Mouse (Mus musculus) G1E (cell line): ENCODE data around the gene Sh2d5. TPM values are rescaled to one million over a fixed set of nuclear protein-coding genes. Genes with fewer than 3 reads are reported as not detected.

Source experiments
- ATAC-seq: 2 replicates; pipeline ENCODE4 v1.8.0; 2016; ENCODE audit warnings: mild to moderate bottlenecking; ENCODE audit not compliant: insufficient number of reproducible peaks, poor library complexity, low FRiP score, severe bottlenecking; ENCODE audit errors: extremely low read depth
- DNase-seq: peaks from one replicate; pipeline ENCODE4 v3.0.0; 2012; ENCODE audit warnings: low spot score
- H3K27me3 ChIP-seq: 2 replicates; pipeline ENCODE4 v1.6.1; 2012; ENCODE audit warnings: mild to moderate bottlenecking, low read length, inconsistent platforms; ENCODE audit not compliant: insufficient read depth
- H3K36me3 ChIP-seq: replicated peaks from 2 replicates; pipeline ENCODE3; 2012; ENCODE audit warnings: mild to moderate bottlenecking, inconsistent platforms
- H3K4me1 ChIP-seq: 2 replicates; pipeline ENCODE4 v1.6.1; 2012; ENCODE audit warnings: low read depth, low read length, inconsistent platforms, mixed read lengths; ENCODE audit not compliant: insufficient read depth
- H3K4me3 ChIP-seq: 2 replicates; pipeline ENCODE4 v1.5.1; 2012; ENCODE audit warnings: low read depth, mild to moderate bottlenecking, inconsistent platforms, low read length, moderate library complexity, mixed read lengths
- H3K9me3 ChIP-seq: replicated peaks from 2 replicates; pipeline ENCODE4 v1.6.1; 2012; ENCODE audit warnings: inconsistent platforms
- CTCF ChIP-seq: IDR thresholded peaks from 2 replicates; pipeline ENCODE4 v1.5.1; 2012; ENCODE audit warnings: low read depth, low read length, inconsistent platforms, mixed read lengths
- GATA1 ChIP-seq: IDR thresholded peaks from 2 replicates; pipeline ENCODE4 v1.6.1; 2012; ENCODE audit warnings: borderline replicate concordance, low read length, inconsistent platforms, mixed read lengths
- GATA2 ChIP-seq: IDR thresholded peaks from 2 replicates; pipeline ENCODE4 v1.6.1; 2012; ENCODE audit warnings: low read depth, low read length, inconsistent platforms, borderline replicate concordance
- POLR2AphosphoS5 ChIP-seq: IDR thresholded peaks from 2 replicates; pipeline ENCODE4 v1.6.1; 2012; ENCODE audit warnings: low read depth, low read length, inconsistent platforms; ENCODE audit not compliant: insufficient replicate concordance
- TAL1 ChIP-seq: conservative IDR thresholded peaks from 2 replicates; pipeline ENCODE4 v1.6.1; 2012; ENCODE audit warnings: low read depth, low read length, inconsistent platforms, mixed read lengths
- polyA plus RNA-seq: library from polyadenylated mRNA; stranded (reverse); fragments of >175 nt; gene quantifications from 2 replicates; pipeline ENCODE4 v1.2.3, GENCODE M21; 2012
- total RNA-seq, 2 experiments: library from RNA; stranded (forward) in 1 of 2; stranded (reverse) in 1 of 2; fragments of 200-1000 nt in 1 of 2; fragments of >200 nt in 1 of 2; fragmentation: Nextera tagmentation in 1 of 2; gene quantifications; 2 replicates each; pipeline ENCODE4 v1.2.3; 2014 to 2017

Gene Sh2d5
- total and polyA plus RNA-seq, 3 experiments = 0.55 to 0.68 (median 0.61) TPM

- peaks cover 68% of the 10 kb centered on the region for H3K36me3 ChIP-seq
- peaks cover 14% of the 10 kb centered on the region for H3K4me1 ChIP-seq
- TF ChIP-seq GATA2 (no peak), GATA1 (no peak), TAL1 (no peak), CTCF (no peak), POLR2AphosphoS5 (no peak)
- peaks cover 2% of the 10 kb centered on the region; the same call in 1 of the 2 replicates for H3K27me3 ChIP-seq
- no peaks in the 10 kb centered on the region for H3K9me3 ChIP-seq
- ATAC-seq (no peak), DNase-seq (no peak)
- no peak overlapping the region for H3K4me3 ChIP-seq
Measured at GRCm38 (mm10) chr4:138257116-138257687, 7.0 kb downstream of the Sh2d5 start.

- H3K4me3 ChIP-seq = no peak overlapping the region
- H3K36me3 ChIP-seq = peaks cover 57% of the 10 kb centered on the region
- H3K4me1 ChIP-seq = peaks cover 25% of the 10 kb centered on the region
- TF ChIP-seq GATA2 (no peak), GATA1 (no peak), POLR2AphosphoS5 (no peak), CTCF (no peak), TAL1 (no peak)
- DNase-seq = no peak
- no peaks in the 10 kb centered on the region for H3K9me3 ChIP-seq
- ATAC-seq = no peak
- H3K27me3 ChIP-seq = peaks cover 12% of the 10 kb centered on the region
Measured at GRCm38 (mm10) chr4:138258663-138259062, 8.5 kb downstream of the Sh2d5 start.

GRCm38 (mm10) chr4:138259482-138259881 is 9.3 kb downstream of the Sh2d5 start:
- H3K27me3 ChIP-seq = peaks cover 20% of the 10 kb centered on the region

GRCm38 (mm10) chr4:138261843-138262681 is 11.9 kb downstream of the Sh2d5 start:
- Histone ChIP-seq H3K4me3 (peak overlapping the region; percentile 77), H3K36me3 (peaks cover 25% of the 10 kb centered on the region), H3K9me3 (no peaks in the 10 kb centered on the region), H3K4me1 (peaks cover 30% of the 10 kb centered on the region), H3K27me3 (peaks cover 33% of the 10 kb centered on the region)
- peak; percentile 64 for ATAC-seq
- DNase-seq = peak; percentile 89
- no peak for TF ChIP-seq TAL1
- TF ChIP-seq POLR2AphosphoS5 = no peak
- TF ChIP-seq GATA1 = no peak
- no peak for TF ChIP-seq CTCF
- TF ChIP-seq GATA2 = no peak

More at GRCm38 (mm10) chr4:138259482-138259881, 9.3 kb downstream of the Sh2d5 start:
- TF ChIP-seq TAL1 = no peak
- TF ChIP-seq GATA2 = no peak
- peaks cover 49% of the 10 kb centered on the region for H3K36me3 ChIP-seq
- DNase-seq = no peak
- H3K4me3 ChIP-seq = no peak overlapping the region
- no peak for ATAC-seq
- H3K4me1 ChIP-seq = peaks cover 31% of the 10 kb centered on the region
- H3K9me3 ChIP-seq = no peaks in the 10 kb centered on the region

GRCm38 (mm10) chr4:138267869-138268268 is 17.7 kb downstream of the Sh2d5 start:
- DNase-seq = no peak
- H3K27me3 ChIP-seq = peaks cover 62% of the 10 kb centered on the region
- H3K4me1 ChIP-seq = peaks cover 12% of the 10 kb centered on the region
- no peak for TF ChIP-seq TAL1
- H3K4me3 ChIP-seq = no peak overlapping the region
- no peaks in the 10 kb centered on the region; the same call in 1 of the 2 replicates for H3K9me3 ChIP-seq
- no peaks in the 10 kb centered on the region for H3K36me3 ChIP-seq
- no peak for ATAC-seq

- Histone ChIP-seq H3K9me3 (no peaks in the 10 kb centered on the region; the same call in 1 of the 2 replicates), H3K4me1 (no peaks in the 10 kb centered on the region), H3K36me3 (no peaks in the 10 kb centered on the region), H3K4me3 (no peak overlapping the region), H3K27me3 (peaks cover 39% of the 10 kb centered on the region)
- no peak for DNase-seq
- TF ChIP-seq GATA2 (no peak), GATA1 (no peak), TAL1 (no peak), POLR2AphosphoS5 (no peak), CTCF (no peak)
- no peak for ATAC-seq
Measured at GRCm38 (mm10) chr4:138272011-138272997, 22.1 kb downstream of the Sh2d5 start.
